Mouse (Mus musculus): ENCODE data around the gene Slc9a1. TPM values are rescaled to one million over a fixed set of nuclear protein-coding genes. Genes with fewer than 3 reads are reported as not detected.

The Slc9a1 gene
- polyA plus RNA-seq, 1 experiment from 2014 or later, result 6.8 TPM

Small RNA genes lying within 50 kb of the gene (microRNA-seq; reads per million reads assigned to microRNA genes)
- 1.4 reads per million for gene Mir5122

Other genes starting within 250 kb of the Slc9a1 start
- gene Wasf2, start 239.2 kb upstream of the Slc9a1 start, polyA plus RNA-seq (2015; fragmentation: Nextera tagmentation; extraction: Ambion mirVana), result 28.8 and 34.2 TPM in 2 replicates
- 0.67 and 1.3 TPM in 2 replicates for gene Cd164l2, start 157.6 kb upstream of the Slc9a1 start, polyA plus RNA-seq (2015; fragmentation: Nextera tagmentation; extraction: Ambion mirVana)
- gene Gpr3, start 157.2 kb upstream of the Slc9a1 start, polyA plus RNA-seq (2015; fragmentation: Nextera tagmentation; extraction: Ambion mirVana), result 0.22 and 0.67 TPM in 2 replicates
- 0.79 and 2.3 TPM in 2 replicates for gene Map3k6, start 128.9 kb upstream of the Slc9a1 start, polyA plus RNA-seq (2015; fragmentation: Nextera tagmentation; extraction: Ambion mirVana)
- gene Sytl1, start 106.6 kb upstream of the Slc9a1 start, polyA plus RNA-seq (2015; fragmentation: Nextera tagmentation; extraction: Ambion mirVana), result 0.40 and 0.66 TPM in 2 replicates
- gene Tmem222, start 91.9 kb upstream of the Slc9a1 start, polyA plus RNA-seq (2015; fragmentation: Nextera tagmentation; extraction: Ambion mirVana), result 103 TPM in 2 replicates
- gene Wdtc1, start 16.2 kb upstream of the Slc9a1 start, polyA plus RNA-seq (2015; fragmentation: Nextera tagmentation; extraction: Ambion mirVana), result 18.2 and 21.8 TPM in 2 replicates
- 0.17 and 0.31 TPM in 2 replicates for gene Tent5b, start 110.4 kb downstream of the Slc9a1 start, polyA plus RNA-seq (2015; fragmentation: Nextera tagmentation; extraction: Ambion mirVana)
- gene Trnp1, start 128.8 kb downstream of the Slc9a1 start, polyA plus RNA-seq (2015; fragmentation: Nextera tagmentation; extraction: Ambion mirVana), result 1.2 and 1.9 TPM in 2 replicates
- 0.15 and 0.24 TPM in 2 replicates for gene Kdf1, start 149.3 kb downstream of the Slc9a1 start, polyA plus RNA-seq (2015; fragmentation: Nextera tagmentation; extraction: Ambion mirVana)
- 256 and 272 TPM in 2 replicates for gene Nudc, start 176.3 kb downstream of the Slc9a1 start, polyA plus RNA-seq (2015; fragmentation: Nextera tagmentation; extraction: Ambion mirVana)
- gene Nr0b2, start 183.7 kb downstream of the Slc9a1 start, polyA plus RNA-seq (2015; fragmentation: Nextera tagmentation; extraction: Ambion mirVana), result not detected in 2 replicates
- gene Gpatch3, start 205.0 kb downstream of the Slc9a1 start, polyA plus RNA-seq (2015; fragmentation: Nextera tagmentation; extraction: Ambion mirVana), result 7.6 and 7.8 TPM in 2 replicates
- 20.6 and 23.5 TPM in 2 replicates for gene Gpn2, start 214.7 kb downstream of the Slc9a1 start, polyA plus RNA-seq (2015; fragmentation: Nextera tagmentation; extraction: Ambion mirVana)
- 0.89 and 1.2 TPM in 2 replicates for gene Sfn, start 232.5 kb downstream of the Slc9a1 start, polyA plus RNA-seq (2015; fragmentation: Nextera tagmentation; extraction: Ambion mirVana)

Measured in midbrain, embryonic 13.5 days (tissue).